In genomic region chr19:38223905-38224684, GRCm38 (mm10) we compare ENCODE assay signal across 7 mouse cellular contexts. TPM values are rescaled to one million over a fixed set of nuclear protein-coding genes. Genes with fewer than 3 reads are reported as not detected.
DNase-seq lines count a peak whose midpoint lies in the region; ATAC-seq lines count a peak whose summit lies in the region.

TSS of gene Fra10ac1 (minus strand) at chr19:38224156.

- H3K4me2 ChIP-seq in intestine, embryonic 15.5 days (replicated peaks): peak within 1 kb of the TSS; percentile 73
- H3K4me2 ChIP-seq in midbrain, embryonic 11.5 days: peak within 1 kb of the TSS; percentile 73

- peak within 1 kb of the TSS; percentile 94 for H3K27ac ChIP-seq in intestine, embryonic 15.5 days
- peak within 1 kb of the TSS; percentile 90 for H3K27ac ChIP-seq in midbrain, embryonic 11.5 days (ENCODE audit: low read depth, low read length)

- peaks cover 6% of the 10 kb centered on the region; the same call in 1 of the 2 replicates for H3K4me1 ChIP-seq in intestine, embryonic 15.5 days (replicated peaks)
- peaks cover 5% of the 10 kb centered on the region for H3K4me1 ChIP-seq in midbrain, embryonic 11.5 days (ENCODE audit: control insufficient read depth, insufficient read depth, low read length)

- peak within 1 kb of the TSS; percentile 79 for H3K4me3 ChIP-seq in intestine, embryonic 15.5 days (replicated peaks)
- peak within 1 kb of the TSS; percentile 40 for H3K4me3 ChIP-seq in midbrain, embryonic 11.5 days (ENCODE audit: low read depth, low read length)

- no peaks in the 10 kb centered on the region for H3K9me3 ChIP-seq in intestine, embryonic 15.5 days
- no peaks in the 10 kb centered on the region; the same call in 1 of the 2 replicates for H3K9me3 ChIP-seq in midbrain, embryonic 11.5 days (ENCODE audit: control insufficient read depth, low read length)

- WGBS in intestine, embryonic 15.5 days: under 1% methylated on average over 49 of the region's 49 CpGs
- under 1% methylated on average over 49 of the region's 49 CpGs for WGBS in midbrain, embryonic 11.5 days

- DNase-seq in adrenal gland, adult 18-20 months (ENCODE audit: low spot score in 2 of 2): peak; percentile 89 to 93
- peak; percentile 92 for DNase-seq in embryo, embryonic 11 days
- DNase-seq in gastrocnemius, postnatal 36 days: peak; percentile 87 to 88
- DNase-seq in left cerebral cortex, postnatal 36 days (ENCODE audit: low spot score in 2 of 2): peak; percentile 96 to 97
- DNase-seq in midbrain, embryonic 11.5 days (ENCODE audit: low spot score, missing footprints): peak; percentile 99
- DNase-seq in skeletal muscle tissue, adult 2 months (ENCODE audit: low read depth, low spot score): peak; percentile 84

- H3K36me3 ChIP-seq in intestine, embryonic 15.5 days: no peaks in the 10 kb centered on the region
- no peaks in the 10 kb centered on the region for H3K36me3 ChIP-seq in midbrain, embryonic 11.5 days (ENCODE audit: control insufficient read depth, insufficient read depth, low read length)

- ATAC-seq in intestine, embryonic 15.5 days: peak; percentile 98
- ATAC-seq in midbrain, embryonic 11.5 days (ENCODE audit: low FRiP score): peak; percentile 98

- intact Hi-C loops in gastrocnemius, postnatal 36 days (cut with DNase I): loop anchor here (10.0 kb wide), 1 partner anchor 591 kb away; the partner anchor contains the start of gene Noc3l
- intact Hi-C loops in left cerebral cortex, postnatal 36 days (cut with DNase I): loop anchor here (1.0 to 10.0 kb wide), 4 partner anchors 14 to 128 kb away; partner anchors contain the start of gene Lgi1

- peak within 1 kb of the TSS; percentile 76 for H3K9ac ChIP-seq in intestine, embryonic 15.5 days
- H3K9ac ChIP-seq in midbrain, embryonic 11.5 days (ENCODE audit: low read length): peak within 1 kb of the TSS; percentile 55

- no peaks in the 10 kb centered on the region for H3K27me3 ChIP-seq in intestine, embryonic 15.5 days (replicated peaks)
- no peaks in the 10 kb centered on the region for H3K27me3 ChIP-seq in midbrain, embryonic 11.5 days (ENCODE audit: control insufficient read depth, insufficient read depth, low read length)

RNA-seq across cellular contexts. Expression of gene Fra10ac1, which starts in this region (rescaled TPM):
- total RNA-seq in adrenal gland, adult 18-20 months (2021): 10 to 100 TPM; 13.0 to 14.7 TPM
- total RNA-seq in gastrocnemius, postnatal 36 days (2021): 10 to 100 TPM in 1 of 2 experiments, 1 to 10 TPM in 1; 10.0 to 10.7 TPM
- polyA plus RNA-seq in intestine, embryonic 15.5 days (2015; fragmentation: Nextera tagmentation; extraction: Ambion mirVana): 32.5 and 34.9 TPM in 2 replicates
- 10 to 100 TPM; 12.6 to 16.0 TPM for total RNA-seq in left cerebral cortex, postnatal 36 days (2021)
- 45.7 and 47.5 TPM in 2 replicates for polyA plus RNA-seq in midbrain, embryonic 11.5 days (2014; fragmentation: Nextera tagmentation; extraction: Ambion mirVana)

Comparison
In these comparisons a context has a peak if more than half of its experiments do, and no peak if none do; other contexts are left out.
1. Peak in every context shown above with its lines: DNase-seq, ATAC-seq, H3K4me3 ChIP-seq and H3K27ac ChIP-seq.